Mouse (Mus musculus): ENCODE results near the gene Pheta1. TPM values are rescaled to one million over a fixed set of nuclear protein-coding genes. Genes with fewer than 3 reads are reported as not detected.

Pheta1 gene
- polyA plus RNA-seq, 1 experiment from 2014 or later, result 22.7 TPM

DNA sequence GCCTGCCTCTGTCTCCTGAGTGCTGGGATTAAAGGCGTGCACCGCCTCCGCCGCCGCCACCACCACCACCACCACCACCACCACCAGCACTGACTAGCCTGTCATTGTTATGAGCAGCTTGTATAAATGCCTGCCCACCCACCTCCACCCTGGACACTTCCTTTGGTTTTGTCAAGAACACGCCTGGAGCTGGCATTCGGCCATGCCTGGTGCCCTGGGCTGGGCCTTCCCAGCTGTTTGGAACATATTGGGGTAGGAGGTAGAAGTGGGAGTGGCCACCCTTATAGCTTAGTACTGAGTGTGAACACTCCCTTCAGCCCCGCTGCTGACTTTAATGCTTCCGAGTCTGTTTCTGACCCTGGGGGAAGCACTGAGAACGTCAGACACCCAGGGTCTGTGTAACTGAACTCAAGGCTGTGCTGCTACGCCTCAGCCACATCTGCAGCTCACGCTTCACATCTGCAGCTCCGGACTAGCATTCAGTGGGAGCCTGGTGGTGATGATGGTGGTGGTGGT is 22.8 kb downstream of the Pheta1 start:
- TF ChIP-seq EP300 (IDR thresholded peaks at IDR 0.05) (no peak), CTCF (IDR thresholded peaks at IDR 0.05) (no peak)
- 72% methylated on average over 13 of the region's 13 CpGs for WGBS
- Histone ChIP-seq H3K9me3 (ENCODE audit: low read length) (no peaks in the 10 kb centered on the region), H3K4me2 (replicated peaks; ENCODE audit: low read depth, low read length) (no peak overlapping the region), H3K36me3 (ENCODE audit: insufficient read depth, low read length) (no peaks in the 10 kb centered on the region), H3K4me1 (ENCODE audit: insufficient read depth, low read depth, low read length) (no peaks in the 10 kb centered on the region), H3K4me3 (ENCODE audit: low read depth, low read length) (no peak overlapping the region), H3K9ac (replicated peaks; ENCODE audit: low read depth) (no peak overlapping the region), H3K27ac (ENCODE audit: low read length) (no peak overlapping the region; the same call in 1 of the 2 replicates), H3K27me3 (replicated peaks; ENCODE audit: insufficient read depth, low read length) (no peaks in the 10 kb centered on the region)
- DNase-seq (ENCODE audit: low spot score) (peak; percentile 50), ATAC-seq (peak; percentile 63)

DNA sequence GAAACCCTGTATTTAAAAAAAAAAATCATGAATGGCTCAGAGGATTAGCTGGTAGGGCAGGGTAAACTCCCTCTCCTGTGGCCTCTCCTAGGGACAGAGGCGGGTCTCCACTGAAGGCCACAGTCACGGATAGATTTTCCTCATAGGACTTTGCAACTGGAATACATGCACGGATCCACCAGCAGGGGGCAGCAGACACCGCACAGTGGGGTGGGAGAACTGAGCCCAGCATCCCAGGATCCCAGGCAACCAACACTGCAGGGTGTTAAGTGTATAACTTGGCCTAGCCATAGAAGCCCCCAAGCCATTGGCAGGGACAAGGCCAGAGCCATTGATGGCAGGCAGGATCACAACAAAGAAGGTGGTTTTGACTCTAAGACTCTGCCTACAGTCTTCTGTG is 23.4 kb downstream of the Pheta1 start:
- no peak overlapping the region for H3K4me2 ChIP-seq (replicated peaks; ENCODE audit: low read depth, low read length)
- H3K27me3 ChIP-seq (replicated peaks; ENCODE audit: insufficient read depth, low read length), result no peaks in the 10 kb centered on the region
- no peaks in the 10 kb centered on the region for H3K4me1 ChIP-seq (ENCODE audit: insufficient read depth, low read depth, low read length)
- 15% methylated on average over 4 of the region's 4 CpGs for WGBS
- no peak overlapping the region for H3K9ac ChIP-seq (replicated peaks; ENCODE audit: low read depth)
- no peak overlapping the region for H3K27ac ChIP-seq (ENCODE audit: low read length)
- DNase-seq (ENCODE audit: low spot score) (peak; percentile 84), ATAC-seq (peak; percentile 56)
- TF ChIP-seq EP300 (IDR thresholded peaks at IDR 0.05), result no peak
- TF ChIP-seq CTCF (IDR thresholded peaks at IDR 0.05), result peak; percentile 98
- H3K4me3 ChIP-seq (ENCODE audit: low read depth, low read length), result no peak overlapping the region
- no peaks in the 10 kb centered on the region for H3K9me3 ChIP-seq (ENCODE audit: low read length)
- H3K36me3 ChIP-seq (ENCODE audit: insufficient read depth, low read length), result no peaks in the 10 kb centered on the region

DNA sequence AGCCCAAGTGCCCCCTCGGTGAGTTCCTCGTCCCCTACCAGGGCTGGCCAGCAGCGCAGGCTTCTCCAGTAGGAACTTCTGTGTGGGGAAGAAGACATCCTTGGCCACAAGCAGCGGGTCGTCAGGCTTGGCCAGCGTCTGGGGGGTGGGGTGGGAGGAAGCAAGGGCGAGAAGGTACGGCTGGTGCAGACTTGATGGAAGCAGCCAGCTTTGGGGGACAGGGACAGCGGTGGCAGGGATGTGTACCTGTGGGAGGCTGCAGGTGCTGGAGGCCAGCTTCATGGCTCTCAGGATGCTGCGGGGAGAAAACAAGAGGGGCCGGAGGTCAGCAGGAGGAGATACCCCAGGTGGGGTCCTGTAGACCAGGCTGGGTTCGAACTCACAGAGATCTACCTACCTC is 26.3 kb downstream of the Pheta1 start:
- Histone ChIP-seq H3K27ac (ENCODE audit: low read length) (no peak overlapping the region), H3K36me3 (ENCODE audit: insufficient read depth, low read length) (no peaks in the 10 kb centered on the region), H3K27me3 (replicated peaks; ENCODE audit: insufficient read depth, low read length) (no peaks in the 10 kb centered on the region), H3K4me2 (replicated peaks; ENCODE audit: low read depth, low read length) (no peak overlapping the region), H3K4me3 (ENCODE audit: low read depth, low read length) (no peak overlapping the region), H3K9me3 (ENCODE audit: low read length) (no peaks in the 10 kb centered on the region), H3K9ac (replicated peaks; ENCODE audit: low read depth) (no peak overlapping the region), H3K4me1 (ENCODE audit: insufficient read depth, low read depth, low read length) (no peaks in the 10 kb centered on the region)
- TF ChIP-seq CTCF (IDR thresholded peaks at IDR 0.05) (no peak), EP300 (IDR thresholded peaks at IDR 0.05) (no peak)
- 86% methylated on average over 12 of the region's 12 CpGs for WGBS
- ATAC-seq (no peak), DNase-seq (ENCODE audit: low spot score) (no peak)

DNA sequence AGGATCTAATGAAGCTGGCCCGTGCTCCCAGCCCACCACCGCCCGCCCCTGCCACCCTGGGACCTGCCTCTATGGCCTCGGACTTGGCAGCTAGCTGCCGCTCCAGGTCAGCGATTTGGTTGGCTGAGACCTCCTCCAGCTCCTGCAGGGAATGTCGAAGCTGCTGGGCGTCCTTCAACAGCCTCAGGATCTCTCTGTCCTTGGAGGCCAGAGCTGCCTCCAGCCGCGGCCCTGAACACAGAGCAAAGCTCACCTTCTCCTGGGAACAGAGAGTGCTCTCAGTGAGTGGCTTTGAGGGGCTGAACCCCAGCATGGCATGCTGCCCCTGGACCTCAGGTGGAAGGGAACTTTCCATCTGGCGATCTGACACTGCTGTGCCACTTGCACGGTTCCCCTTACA is 28.1 kb downstream of the Pheta1 start:
- no peak overlapping the region for H3K4me2 ChIP-seq (replicated peaks; ENCODE audit: low read depth, low read length)
- no peak for ATAC-seq
- H3K9ac ChIP-seq (replicated peaks; ENCODE audit: low read depth), result no peak overlapping the region
- H3K27ac ChIP-seq (ENCODE audit: low read length), result no peak overlapping the region
- H3K36me3 ChIP-seq (ENCODE audit: insufficient read depth, low read length), result no peaks in the 10 kb centered on the region
- H3K27me3 ChIP-seq (replicated peaks; ENCODE audit: insufficient read depth, low read length), result no peaks in the 10 kb centered on the region
- 88% methylated on average over 12 of the region's 12 CpGs for WGBS
- H3K4me1 ChIP-seq (ENCODE audit: insufficient read depth, low read depth, low read length), result no peaks in the 10 kb centered on the region
- TF ChIP-seq EP300 (IDR thresholded peaks at IDR 0.05) (no peak), CTCF (IDR thresholded peaks at IDR 0.05) (no peak)
- no peak for DNase-seq (ENCODE audit: low spot score)
- no peak overlapping the region for H3K4me3 ChIP-seq (ENCODE audit: low read depth, low read length)
- no peaks in the 10 kb centered on the region for H3K9me3 ChIP-seq (ENCODE audit: low read length)

DNA sequence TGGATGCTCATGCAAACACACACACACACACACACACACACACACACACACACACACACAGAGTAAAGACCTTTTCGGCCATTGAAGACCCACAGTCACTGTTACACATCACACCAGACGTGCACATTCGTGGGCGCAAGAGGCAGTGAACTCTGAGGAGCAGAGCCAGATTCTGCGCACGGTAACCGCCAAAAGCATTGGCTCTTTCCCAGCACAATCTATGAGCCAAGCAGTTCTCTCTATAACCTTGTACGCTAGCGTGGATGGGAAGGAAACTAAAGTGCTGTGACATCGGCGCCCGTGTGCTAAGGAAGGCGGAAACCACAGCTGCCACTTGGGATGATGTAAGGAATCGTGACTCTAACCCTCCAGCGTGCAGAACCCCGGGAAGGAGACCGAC is 29.9 kb downstream of the Pheta1 start:
- ATAC-seq, result no peak
- no peak for DNase-seq (ENCODE audit: low spot score)

DNA sequence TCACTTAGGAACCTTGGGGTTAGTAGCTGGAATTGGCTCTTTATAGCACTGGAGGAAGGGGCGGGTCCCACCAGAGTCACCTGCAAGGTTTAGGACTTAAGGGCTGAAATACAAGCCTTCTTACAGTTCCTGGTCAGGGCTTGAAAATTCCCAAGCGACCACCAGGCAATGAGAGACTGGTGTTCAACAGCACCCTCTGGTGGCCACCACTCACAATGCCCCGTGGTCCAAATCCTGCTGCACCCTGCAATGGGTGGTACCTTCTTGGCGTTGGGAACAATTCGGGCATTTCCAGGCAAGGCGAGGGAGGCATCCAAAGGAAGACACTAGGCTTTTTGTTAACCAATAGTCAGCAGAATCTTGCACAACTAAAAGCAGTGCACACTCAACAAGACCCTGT is 30.4 kb downstream of the Pheta1 start:
- H3K27ac ChIP-seq (ENCODE audit: low read length), result no peak overlapping the region
- no peak for TF ChIP-seq EP300 (IDR thresholded peaks at IDR 0.05)
- peak; percentile 78 for TF ChIP-seq CTCF (IDR thresholded peaks at IDR 0.05)
- ATAC-seq (no peak), DNase-seq (ENCODE audit: low spot score) (no peak)
- no peaks in the 10 kb centered on the region for H3K4me1 ChIP-seq (ENCODE audit: insufficient read depth, low read depth, low read length)
- no peaks in the 10 kb centered on the region for H3K27me3 ChIP-seq (replicated peaks; ENCODE audit: insufficient read depth, low read length)
- H3K4me3 ChIP-seq (ENCODE audit: low read depth, low read length), result no peak overlapping the region
- H3K4me2 ChIP-seq (replicated peaks; ENCODE audit: low read depth, low read length), result no peak overlapping the region
- WGBS, result 58% methylated on average over 6 of the region's 6 CpGs
- no peaks in the 10 kb centered on the region for H3K36me3 ChIP-seq (ENCODE audit: insufficient read depth, low read length)
- no peak overlapping the region for H3K9ac ChIP-seq (replicated peaks; ENCODE audit: low read depth)
- H3K9me3 ChIP-seq (ENCODE audit: low read length), result no peaks in the 10 kb centered on the region

More for the DNA sequence above, 29.9 kb downstream of the Pheta1 start:
- no peak for TF ChIP-seq EP300 (IDR thresholded peaks at IDR 0.05)
- no peak for TF ChIP-seq CTCF (IDR thresholded peaks at IDR 0.05)
- WGBS, result 79% methylated on average over 17 of the region's 17 CpGs
- Histone ChIP-seq H3K4me1 (ENCODE audit: insufficient read depth, low read depth, low read length) (no peaks in the 10 kb centered on the region), H3K9me3 (ENCODE audit: low read length) (no peaks in the 10 kb centered on the region), H3K27ac (ENCODE audit: low read length) (no peak overlapping the region), H3K9ac (replicated peaks; ENCODE audit: low read depth) (no peak overlapping the region), H3K4me3 (ENCODE audit: low read depth, low read length) (no peak overlapping the region), H3K27me3 (replicated peaks; ENCODE audit: insufficient read depth, low read length) (no peaks in the 10 kb centered on the region), H3K36me3 (ENCODE audit: insufficient read depth, low read length) (no peaks in the 10 kb centered on the region), H3K4me2 (replicated peaks; ENCODE audit: low read depth, low read length) (no peak overlapping the region)

DNA sequence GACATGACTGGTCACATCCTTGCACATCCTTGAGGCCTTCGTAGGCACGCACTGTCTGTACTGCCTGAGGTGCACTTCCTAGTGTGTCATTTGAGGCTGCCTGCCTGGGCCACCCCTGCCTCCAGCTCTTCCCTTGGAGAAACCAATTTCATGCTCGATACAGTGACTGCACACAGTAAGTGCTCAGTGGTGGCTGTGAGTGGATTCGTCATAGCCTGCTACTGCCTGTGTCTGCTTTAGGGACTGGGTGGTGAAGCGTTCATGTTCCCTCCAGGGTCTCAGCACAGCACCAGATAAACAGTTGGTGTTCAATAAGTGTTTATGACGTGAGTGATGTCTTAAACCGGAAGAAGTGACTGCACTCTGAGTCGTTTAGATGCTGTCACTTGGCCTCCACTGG is 34.6 kb downstream of the Pheta1 start:
- no peak overlapping the region for H3K9ac ChIP-seq (replicated peaks; ENCODE audit: low read depth)
- H3K4me2 ChIP-seq (replicated peaks; ENCODE audit: low read depth, low read length), result no peak overlapping the region
- no peaks in the 10 kb centered on the region for H3K27me3 ChIP-seq (replicated peaks; ENCODE audit: insufficient read depth, low read length)
- H3K4me1 ChIP-seq (ENCODE audit: insufficient read depth, low read depth, low read length), result no peaks in the 10 kb centered on the region
- H3K36me3 ChIP-seq (ENCODE audit: insufficient read depth, low read length), result no peaks in the 10 kb centered on the region
- no peak for DNase-seq (ENCODE audit: low spot score)
- WGBS, result 74% methylated on average over 8 of the region's 8 CpGs
- no peak overlapping the region for H3K27ac ChIP-seq (ENCODE audit: low read length)
- TF ChIP-seq CTCF (IDR thresholded peaks at IDR 0.05) (no peak), EP300 (IDR thresholded peaks at IDR 0.05) (no peak)
- H3K9me3 ChIP-seq (ENCODE audit: low read length), result no peaks in the 10 kb centered on the region
- no peak for ATAC-seq
- no peak overlapping the region for H3K4me3 ChIP-seq (ENCODE audit: low read depth, low read length)

Data from lung, postnatal 0 days (tissue).